Mouse (Mus musculus) splenic B cell, adult 2 months (primary cell): ENCODE results near the gene Cma1.
"Not testable (repeated sequence)": the region's sequence is repeated elsewhere in the genome, so short reads cannot be mapped to it uniquely, and the experiment has no call there.

ENCODE experiments used
- DNase-seq: peaks from one replicate; pipeline ENCODE4 v3.0.0-alpha.2; 2011; ENCODE audit warnings: low read depth, low spot score
- H3K27me3 ChIP-seq: 2 replicates; pipeline ENCODE4 v1.6.1; 2012; ENCODE audit warnings: mild to moderate bottlenecking, low read length, moderate library complexity, mixed read lengths; ENCODE audit not compliant: control insufficient read depth, poor library complexity, insufficient read depth, severe bottlenecking
- H3K36me3 ChIP-seq: 2 replicates; pipeline ENCODE4 v1.6.1; 2012; ENCODE audit warnings: mild to moderate bottlenecking, low read length, moderate library complexity, mixed read lengths; ENCODE audit not compliant: control insufficient read depth, poor library complexity, insufficient read depth, severe bottlenecking

Gene Cma1

GRCm38 (mm10) chr14:55944575-55944974, at the start of gene Cma1:
Gene Cma1, minus strand, starts transcription at chr14:55944675.
- no peaks in the 10 kb centered on the region for H3K27me3 ChIP-seq
- no peaks in the 10 kb centered on the region for H3K36me3 ChIP-seq
- no peak for DNase-seq

- H3K36me3 ChIP-seq, H3K27me3 ChIP-seq, DNase-seq: not testable (repeated sequence)
Measured at GRCm38 (mm10) chr14:55987464-55987863, 43.0 kb upstream of the Cma1 start.

GRCm38 (mm10) chr14:55963900-55964299, 19.4 kb upstream of the Cma1 start:
- DNase-seq, H3K27me3 ChIP-seq, H3K36me3 ChIP-seq: not testable (repeated sequence)

GRCm38 (mm10) chr14:55963263-55963662, 18.8 kb upstream of the Cma1 start:
- DNase-seq = no peak
- H3K27me3 ChIP-seq = no peaks in the 10 kb centered on the region
- H3K36me3 ChIP-seq = no peaks in the 10 kb centered on the region

GRCm38 (mm10) chr14:55950346-55951030, 6.0 kb upstream of the Cma1 start, which contains the start of gene Cma2:
Gene Cma2, plus strand, starts transcription at chr14:55950980.
- DNase-seq = no peak
- Histone ChIP-seq H3K36me3 (no peaks in the 10 kb centered on the region), H3K27me3 (no peaks in the 10 kb centered on the region)

- no peaks in the 10 kb centered on the region for H3K36me3 ChIP-seq
- no peaks in the 10 kb centered on the region for H3K27me3 ChIP-seq
- no peak for DNase-seq
Measured at GRCm38 (mm10) chr14:55946269-55946969, 1.9 kb upstream of the Cma1 start.

GRCm38 (mm10) chr14:55943601-55944000, 874 bp downstream of the Cma1 start:
- no peak for DNase-seq
- Histone ChIP-seq H3K27me3 (no peaks in the 10 kb centered on the region), H3K36me3 (no peaks in the 10 kb centered on the region)

- H3K27me3 ChIP-seq = no peaks in the 10 kb centered on the region
- no peak for DNase-seq
- H3K36me3 ChIP-seq = no peaks in the 10 kb centered on the region
Measured at GRCm38 (mm10) chr14:55940070-55940800, 4.2 kb downstream of the Cma1 start.

- Histone ChIP-seq H3K27me3 (no peaks in the 10 kb centered on the region), H3K36me3 (no peaks in the 10 kb centered on the region)
- DNase-seq = no peak
Measured at GRCm38 (mm10) chr14:55933586-55933985, 10.9 kb downstream of the Cma1 start.

GRCm38 (mm10) chr14:55929263-55929997, 15.0 kb downstream of the Cma1 start:
- DNase-seq = no peak
- no peaks in the 10 kb centered on the region for H3K36me3 ChIP-seq
- H3K27me3 ChIP-seq = no peaks in the 10 kb centered on the region

- no peak for DNase-seq
- Histone ChIP-seq H3K27me3 (no peaks in the 10 kb centered on the region), H3K36me3 (no peaks in the 10 kb centered on the region)
Measured at GRCm38 (mm10) chr14:55926847-55927246, 17.6 kb downstream of the Cma1 start.

GRCm38 (mm10) chr14:55922475-55923232, 21.8 kb downstream of the Cma1 start:
- DNase-seq = no peak
- Histone ChIP-seq H3K27me3 (no peaks in the 10 kb centered on the region), H3K36me3 (no peaks in the 10 kb centered on the region)

- Histone ChIP-seq H3K36me3 (no peaks in the 10 kb centered on the region), H3K27me3 (no peaks in the 10 kb centered on the region)
- peak; percentile 93 for DNase-seq
Measured at GRCm38 (mm10) chr14:55918240-55919082, 26.0 kb downstream of the Cma1 start.
